Mouse (Mus musculus): ENCODE measurements around the gene Spen.

The Spen gene

GRCm38 (mm10) chr4:141472641-141473321, 65.6 kb downstream of the Spen start:
- in situ Hi-C loops (cut with MboI) = no loop called here

GRCm38 (mm10) chr4:141471491-141471890, 66.9 kb downstream of the Spen start:
- in situ Hi-C loops (cut with MboI) = no loop called here

DNA sequence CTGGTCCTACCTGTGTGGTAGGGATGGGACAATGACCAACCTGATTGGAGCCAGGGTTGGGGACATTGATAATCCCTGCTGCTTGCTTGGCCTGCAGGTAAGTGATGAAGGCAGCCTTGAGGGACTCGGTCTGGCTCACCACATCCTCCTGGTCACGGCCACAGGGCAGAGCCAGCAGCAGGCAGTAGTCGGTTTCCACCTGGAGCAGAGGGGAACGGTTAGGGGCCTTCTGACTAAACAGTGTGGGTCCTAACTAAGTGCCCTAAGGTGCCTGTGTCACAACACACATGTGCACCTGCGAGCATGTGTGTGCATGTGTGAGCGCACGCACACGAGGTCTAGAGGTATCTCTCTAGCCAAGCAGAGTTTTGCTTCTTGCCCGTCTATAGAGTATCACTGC, 69.1 kb downstream of the Spen start:
- in situ Hi-C loops (cut with MboI) = no loop called here

DNA sequence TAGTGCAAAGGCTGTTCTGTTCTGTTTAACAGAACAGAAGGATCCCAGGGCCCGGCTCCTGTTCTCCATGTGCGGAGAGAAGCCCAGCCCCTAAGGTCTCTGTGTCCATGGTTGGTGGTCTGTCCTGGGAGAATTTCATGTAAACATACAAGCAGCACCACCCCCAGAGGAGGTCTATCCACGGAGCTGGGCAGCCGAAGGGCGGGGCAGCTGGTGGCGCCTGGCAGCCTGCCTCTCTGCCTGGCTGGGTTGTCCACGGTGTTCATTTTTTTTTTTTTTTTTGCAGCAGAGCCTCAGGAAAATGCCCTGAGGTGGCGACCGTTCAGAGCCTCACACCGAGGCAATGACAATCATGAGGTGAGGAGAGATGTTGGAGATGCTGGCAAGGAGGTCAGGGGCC, 69.8 kb downstream of the Spen start:
- in situ Hi-C loops (cut with MboI) = no loop called here

DNA sequence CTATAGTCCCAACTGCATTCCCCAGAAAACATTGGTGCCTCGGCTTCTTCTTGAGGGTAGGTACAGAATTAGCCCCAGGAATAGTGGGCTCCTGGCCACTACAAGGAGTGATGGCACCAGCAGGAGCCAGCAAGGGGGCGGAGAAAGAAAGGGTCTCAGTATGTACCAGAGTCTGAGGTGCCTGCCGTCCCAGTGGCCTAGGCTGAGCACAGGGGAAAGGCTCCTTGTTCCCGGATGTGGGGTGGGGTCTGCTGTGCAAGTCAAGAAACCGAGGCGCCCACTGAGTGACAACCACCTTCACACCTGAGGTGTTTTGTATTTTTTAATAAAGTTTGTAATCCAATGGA, 70.8 kb downstream of the Spen start:
- in situ Hi-C loops (cut with MboI) = no loop called here

DNA sequence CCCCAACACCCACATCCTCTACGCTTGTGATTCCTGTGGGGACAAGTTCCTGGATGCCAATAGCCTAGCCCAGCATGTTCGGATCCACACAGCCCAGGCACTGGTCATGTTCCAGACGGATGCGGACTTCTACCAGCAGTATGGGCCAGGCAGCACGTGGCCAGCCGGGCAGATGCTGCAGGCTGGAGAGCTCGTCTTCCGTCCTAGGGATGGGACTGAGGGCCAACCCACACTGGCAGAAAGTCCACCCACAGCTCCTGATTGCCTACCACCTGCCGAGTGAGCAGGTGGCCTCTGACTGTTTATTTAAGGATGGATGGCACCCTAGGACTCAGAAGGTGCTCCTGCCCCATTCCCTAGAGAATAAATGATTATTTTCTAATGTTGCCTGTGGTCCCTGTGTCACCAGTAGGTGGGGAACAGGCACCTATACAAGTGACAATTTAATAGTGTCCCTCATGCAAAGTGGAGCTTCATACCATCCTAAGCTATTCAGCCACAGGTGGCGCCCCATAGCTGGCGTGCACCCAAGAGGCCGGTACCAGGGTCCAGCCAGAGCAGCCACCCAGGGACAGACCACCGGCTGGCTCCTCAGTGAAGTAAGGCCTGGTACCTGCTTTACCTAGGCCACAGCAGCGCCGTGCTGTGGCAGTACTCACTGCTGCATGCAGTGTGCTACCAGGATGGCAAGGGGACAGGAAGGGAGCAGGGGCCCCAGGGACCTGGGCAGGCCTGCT, 71.4 kb downstream of the Spen start:
- in situ Hi-C loops (cut with MboI) = no loop called here

- in situ Hi-C loops (cut with MboI) = no loop called here
Observed at GRCm38 (mm10) chr4:141466289-141466795, 72.1 kb downstream of the Spen start.

GRCm38 (mm10) chr4:141465512-141466288, 72.7 kb downstream of the Spen start:
- in situ Hi-C loops (cut with MboI) = no loop called here

GRCm38 (mm10) chr4:141464722-141465121, 73.7 kb downstream of the Spen start:
- in situ Hi-C loops (cut with MboI) = no loop called here

GRCm38 (mm10) chr4:141463472-141463871, 74.9 kb downstream of the Spen start:
- in situ Hi-C loops (cut with MboI) = no loop called here

- in situ Hi-C loops (cut with MboI) = no loop called here
Observed at GRCm38 (mm10) chr4:141461576-141461975, 76.8 kb downstream of the Spen start.

- in situ Hi-C loops (cut with MboI) = no loop called here
Observed at GRCm38 (mm10) chr4:141461088-141461487, 77.3 kb downstream of the Spen start.

- in situ Hi-C loops (cut with MboI) = no loop called here
Observed at GRCm38 (mm10) chr4:141460481-141460880, 77.9 kb downstream of the Spen start.

- in situ Hi-C loops (cut with MboI) = no loop called here
Observed at GRCm38 (mm10) chr4:141459766-141460165, 78.6 kb downstream of the Spen start.

DNA sequence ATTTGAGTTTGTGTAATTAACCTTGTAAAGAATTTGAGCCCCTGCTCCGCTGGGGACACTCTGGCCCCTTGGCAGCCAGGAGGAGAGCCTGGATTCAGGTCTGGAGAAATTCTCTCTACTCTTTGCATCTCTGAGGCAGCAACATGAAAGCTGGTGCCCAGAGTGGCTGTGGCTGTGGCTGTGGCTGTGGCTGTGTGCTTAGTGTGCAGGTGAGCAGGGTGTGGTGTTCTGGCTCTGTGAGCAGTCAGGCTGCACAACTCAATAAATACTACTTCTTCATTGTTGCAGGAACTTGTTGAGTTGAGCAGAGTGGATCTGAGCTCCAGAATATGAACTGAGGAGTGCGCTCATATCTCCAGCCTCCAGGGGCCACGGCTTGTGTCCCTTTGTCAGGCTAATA, 79.5 kb downstream of the Spen start:
- in situ Hi-C loops (cut with MboI) = no loop called here

GRCm38 (mm10) chr4:141458236-141458635, 80.2 kb downstream of the Spen start:
- in situ Hi-C loops (cut with MboI) = no loop called here

GRCm38 (mm10) chr4:141456193-141456938, 82.0 kb downstream of the Spen start:
- in situ Hi-C loops (cut with MboI) = no loop called here

GRCm38 (mm10) chr4:141455526-141455925, 82.9 kb downstream of the Spen start:
- in situ Hi-C loops (cut with MboI) = no loop called here

- in situ Hi-C loops (cut with MboI) = no loop called here
Observed at GRCm38 (mm10) chr4:141454581-141455350, 83.6 kb downstream of the Spen start.

- in situ Hi-C loops (cut with MboI) = no loop called here
Observed at GRCm38 (mm10) chr4:141451916-141452450, 86.4 kb downstream of the Spen start.

- in situ Hi-C loops (cut with MboI) = no loop called here
Observed at GRCm38 (mm10) chr4:141451251-141451650, 87.1 kb downstream of the Spen start.
